Mouse (Mus musculus) liver, embryonic 14.5 days (tissue): ENCODE data around the gene Ap2s1. TPM values are rescaled to one million over a fixed set of nuclear protein-coding genes. Genes with fewer than 3 reads are reported as not detected.

Source experiments
- ATAC-seq: fragments of 200-750 bp; cut with Nextera tagmentation; 2 replicates; pipeline ENCODE4 v1.8.0; 2017; ENCODE audit warnings: moderate number of reproducible peaks, mild to moderate bottlenecking, moderate library complexity; ENCODE audit not compliant: insufficient read depth
- DNase-seq, 3 experiments: peaks; one replicate each; pipeline ENCODE4 v3.0.0-alpha.2; 2012 to 2013; ENCODE audit warnings: low read depth in 3 of 3, low spot score in 3 of 3
- H3K27ac ChIP-seq: fragments of 300-500 bp; sonication (generic); 2 replicates; pipeline ENCODE4 v1.5.1; 2014; ENCODE audit warnings: moderate library complexity, mild to moderate bottlenecking, control low read depth, inconsistent platforms
- H3K27me3 ChIP-seq: fragments of 300-500 bp; sonication (generic); 2 replicates; pipeline ENCODE4 v1.6.1; 2014; ENCODE audit warnings: mild to moderate bottlenecking, low read length, moderate library complexity; ENCODE audit not compliant: control insufficient read depth, insufficient read depth
- H3K36me3 ChIP-seq: fragments of 300-500 bp; sonication (generic); replicated peaks from 2 replicates; pipeline ENCODE4 v1.6.1; 2014; ENCODE audit warnings: low read depth; ENCODE audit not compliant: control insufficient read depth, insufficient read depth
- H3K4me1 ChIP-seq, 2 experiments: fragments of 200-500 bp in 1 of 2; fragments of 300-500 bp in 1 of 2; sonication (generic) in 1 of 2; replicated peaks; 2 replicates each; pipeline ENCODE4 v1.6.1; 2012 to 2014; ENCODE audit warnings: antibody characterized with exemption in 1 of 2, inconsistent platforms in 1 of 2, low read length in 1 of 2; ENCODE audit not compliant: control insufficient read depth in 2 of 2, insufficient read depth in 2 of 2
- H3K4me2 ChIP-seq: fragments of 300-500 bp; sonication (generic); 2 replicates; pipeline ENCODE4 v1.6.1; 2014; ENCODE audit warnings: low read depth, mild to moderate bottlenecking, control low read depth, moderate library complexity
- H3K4me3 ChIP-seq, 2 experiments: fragments of 200-500 bp in 1 of 2; fragments of 300-500 bp in 1 of 2; sonication (generic) in 1 of 2; 2 replicates each; pipeline ENCODE4 v1.5.1; 2012 to 2014; ENCODE audit warnings: low read depth in 2 of 2, low read length in 2 of 2, mild to moderate bottlenecking in 2 of 2, control low read depth in 1 of 2, inconsistent platforms in 1 of 2, moderate library complexity in 1 of 2; ENCODE audit not compliant: insufficient read depth in 1 of 2
- H3K9ac ChIP-seq: fragments of 300-500 bp; sonication (generic); replicated peaks from 2 replicates; pipeline ENCODE4 v1.6.1; 2014; ENCODE audit warnings: mild to moderate bottlenecking, control low read depth, moderate library complexity
- H3K9me3 ChIP-seq: fragments of 300-500 bp; sonication (generic); 2 replicates; pipeline ENCODE4 v1.6.1; 2016; ENCODE audit warnings: low read length, mixed read lengths; ENCODE audit not compliant: control insufficient read depth
- CTCF ChIP-seq: IDR thresholded peaks from 2 replicates; pipeline ENCODE4 v1.5.1; 2016; ENCODE audit warnings: antibody characterized with exemption, low read depth, control low read depth
- EP300 ChIP-seq: IDR thresholded peaks from 2 replicates; pipeline ENCODE4 v1.6.1; 2016; ENCODE audit warnings: antibody characterized with exemption, low read depth
- WGBS: fragments of 180-500 bp; shearing (Covaris S2); extraction: QIAGEN DNeasy Blood & Tissue Kit; methylation state at CpG from one replicate; pipeline ENCODE4 v1.1.7; 2014; ENCODE audit not compliant: insufficient replicate concordance; 5-methylcytosine and 5-hydroxymethylcytosine counted together
- polyA plus RNA-seq, 2 experiments: library from polyadenylated mRNA; depleted of rRNA in 1 of 2; stranded (reverse) in 1 of 2; unstranded in 1 of 2; fragments of >200 nt; fragmentation: Nextera tagmentation in 1 of 2; extraction: Ambion mirVana in 1 of 2; gene quantifications; 2 replicates each; pipeline versions ENCODE4 v1.2.1 to v1.2.3; 2012 to 2014

Ap2s1 gene
- polyA plus RNA-seq (2012; rRNA removed) (165 and 175 TPM in 2 replicates), polyA plus RNA-seq (2014; fragmentation: Nextera tagmentation; extraction: Ambion mirVana) (176 and 198 TPM in 2 replicates)

GRCm38 (mm10) chr7:16738073-16738696 is at the start of gene Ap2s1:
Gene Ap2s1, plus strand, starts transcription at chr7:16738410.
- H3K4me2 ChIP-seq: peak within 1 kb of the TSS; percentile 89
- H3K4me3 ChIP-seq: peak within 1 kb of the TSS; percentile 98 to 99
- peak within 1 kb of the TSS; percentile 96 for H3K9ac ChIP-seq
- 0 out of 2 replicates have a peak, but pooled peaks cover under 1% of the 10 kb centered on the region for H3K36me3 ChIP-seq
- DNase-seq (peak; percentile 95 to 98 (median 96)), ATAC-seq (peak; percentile 98)
- H3K27me3 ChIP-seq: no peaks in the 10 kb centered on the region
- TF ChIP-seq EP300: no peak
- TF ChIP-seq CTCF: no peak
- H3K4me1 ChIP-seq: peaks cover 2 to 13% of the 10 kb centered on the region in 2 experiments; a peak in 3 of 4 replicates
- H3K27ac ChIP-seq: peak within 1 kb of the TSS; percentile 48
- WGBS: under 1% methylated on average over 34 of the region's 34 CpGs
- H3K9me3 ChIP-seq: no peaks in the 10 kb centered on the region

DNA sequence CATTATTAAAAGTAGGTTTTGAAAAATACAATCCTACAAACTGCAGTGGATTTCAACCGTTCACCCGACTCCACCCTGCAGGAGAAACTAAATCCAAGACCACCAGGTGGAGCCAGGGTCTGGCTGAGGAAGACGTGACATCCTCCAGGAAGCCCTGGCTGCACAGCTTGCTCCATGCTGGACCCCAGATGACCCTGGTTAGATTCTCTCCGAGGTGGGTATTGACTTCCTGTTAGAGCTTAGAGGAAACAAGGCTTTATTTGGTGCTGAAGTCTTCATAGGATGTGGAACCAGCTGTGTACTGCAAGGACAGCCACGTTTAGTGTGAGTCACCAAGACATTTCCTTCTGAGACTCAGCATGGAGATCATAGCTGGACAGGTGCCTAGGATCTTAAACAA is 49.0 kb upstream of the Ap2s1 start:
- TF ChIP-seq EP300 (no peak), CTCF (no peak)
- H3K4me1 ChIP-seq: no peaks in the 10 kb centered on the region
- WGBS: 39% methylated on average over 5 of the region's 5 CpGs
- H3K36me3 ChIP-seq: no peaks in the 10 kb centered on the region
- no peaks in the 10 kb centered on the region for H3K27me3 ChIP-seq
- H3K9ac ChIP-seq: no peak overlapping the region
- no peaks in the 10 kb centered on the region for H3K9me3 ChIP-seq
- ATAC-seq: no peak
- no peak overlapping the region for H3K27ac ChIP-seq
- H3K4me3 ChIP-seq: no peak overlapping the region
- DNase-seq: no peak
- H3K4me2 ChIP-seq: no peak overlapping the region

DNA sequence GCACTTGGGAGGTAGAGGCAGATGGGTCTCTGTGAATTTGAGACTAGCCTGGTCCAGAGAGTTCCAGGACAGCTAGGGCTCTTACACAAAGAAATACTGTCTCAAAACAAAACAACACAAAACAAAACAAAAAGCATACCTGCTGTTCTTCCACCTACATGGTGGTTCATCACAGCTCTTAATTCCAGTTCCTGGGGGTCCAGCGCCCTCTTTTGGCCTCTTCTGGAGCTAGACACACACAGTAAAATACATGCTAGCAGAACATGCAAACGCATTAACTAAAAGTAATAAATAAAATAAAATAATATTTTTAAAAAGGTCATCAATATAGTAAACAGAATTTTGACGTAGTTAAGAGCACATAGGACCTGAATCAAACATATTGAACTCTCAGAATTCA is 43.2 kb upstream of the Ap2s1 start:
- H3K4me1 ChIP-seq: no peaks in the 10 kb centered on the region
- DNase-seq (no peak), ATAC-seq (no peak)
- no peak overlapping the region for H3K9ac ChIP-seq
- TF ChIP-seq EP300 (no peak), CTCF (peak; percentile 31; the same call in 1 of the 2 replicates)
- no peak overlapping the region for H3K4me3 ChIP-seq
- no peaks in the 10 kb centered on the region for H3K36me3 ChIP-seq
- no peak overlapping the region for H3K27ac ChIP-seq
- 20% methylated on average over 3 of the region's 3 CpGs for WGBS
- no peaks in the 10 kb centered on the region for H3K9me3 ChIP-seq
- no peaks in the 10 kb centered on the region for H3K27me3 ChIP-seq
- H3K4me2 ChIP-seq: no peak overlapping the region

DNA sequence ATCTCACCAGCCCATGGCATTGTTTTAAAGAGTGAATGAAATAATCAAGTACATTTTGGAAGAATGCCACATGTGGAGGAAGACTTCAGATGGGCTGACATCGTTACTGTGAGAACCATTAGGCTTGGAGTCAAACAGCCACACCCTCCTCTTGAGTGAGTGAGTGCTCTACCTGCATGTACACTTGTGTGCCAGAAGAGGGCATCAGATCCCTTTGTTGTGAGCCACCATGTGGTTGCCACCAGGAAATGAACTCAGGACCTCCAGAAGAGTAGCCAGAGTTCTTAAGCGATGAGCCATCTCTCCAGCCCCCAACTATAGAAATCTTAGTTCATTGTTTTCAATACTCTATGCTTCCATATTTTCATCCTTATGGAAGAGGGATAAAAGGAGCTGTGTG is 39.2 kb upstream of the Ap2s1 start:
- no peaks in the 10 kb centered on the region for H3K36me3 ChIP-seq
- H3K4me1 ChIP-seq: no peaks in the 10 kb centered on the region
- no peak overlapping the region for H3K4me3 ChIP-seq
- no peak overlapping the region for H3K9ac ChIP-seq
- DNase-seq (peak in 2 of 3 experiments; percentile 6 to 14), ATAC-seq (no peak)
- TF ChIP-seq CTCF (peak; percentile 70), EP300 (no peak)
- no peaks in the 10 kb centered on the region for H3K9me3 ChIP-seq
- 8% methylated on average over 2 of the region's 2 CpGs for WGBS
- H3K4me2 ChIP-seq: no peak overlapping the region
- no peaks in the 10 kb centered on the region for H3K27me3 ChIP-seq
- no peak overlapping the region for H3K27ac ChIP-seq

DNA sequence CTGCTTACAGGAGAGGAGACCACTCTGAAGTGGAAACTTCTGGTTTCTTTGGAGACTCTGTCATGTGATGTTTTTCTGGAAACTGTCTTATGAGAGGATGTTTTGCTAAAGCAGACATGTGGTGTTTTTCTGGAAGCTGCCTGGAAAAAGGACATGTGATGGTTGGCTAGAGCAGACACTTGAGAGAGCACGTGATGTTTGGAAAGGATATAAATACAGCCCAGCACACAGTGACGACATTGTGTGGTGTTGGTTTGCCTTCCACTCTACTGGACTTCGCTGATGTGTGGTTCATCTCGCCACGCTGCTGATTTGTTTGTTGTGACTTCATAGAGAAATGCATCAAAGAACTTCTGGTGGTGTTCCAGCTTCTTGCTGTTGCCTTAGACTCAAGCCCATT is 37.6 kb upstream of the Ap2s1 start:
- no peaks in the 10 kb centered on the region for H3K36me3 ChIP-seq
- DNase-seq (no peak), ATAC-seq (no peak)
- H3K4me1 ChIP-seq: no peaks in the 10 kb centered on the region
- TF ChIP-seq EP300: no peak
- TF ChIP-seq CTCF: no peak
- H3K27ac ChIP-seq: no peak overlapping the region
- WGBS: 59% methylated on average over 5 of the region's 5 CpGs
- no peak overlapping the region for H3K4me2 ChIP-seq
- H3K27me3 ChIP-seq: no peaks in the 10 kb centered on the region
- no peak overlapping the region for H3K9ac ChIP-seq
- no peak overlapping the region for H3K4me3 ChIP-seq
- H3K9me3 ChIP-seq: no peaks in the 10 kb centered on the region
